Mouse (Mus musculus): ENCODE results near the gene Xpo5. TPM values are rescaled to one million over a fixed set of nuclear protein-coding genes. Genes with fewer than 3 reads are reported as not detected.
A peak's percentile ranks its signal among the peaks of the same experiment; 100 is the strongest.

The Xpo5 gene
- total and polyA plus RNA-seq, 2 experiments from 2014 or later, result 23.8 to 54.5 TPM

DNA sequence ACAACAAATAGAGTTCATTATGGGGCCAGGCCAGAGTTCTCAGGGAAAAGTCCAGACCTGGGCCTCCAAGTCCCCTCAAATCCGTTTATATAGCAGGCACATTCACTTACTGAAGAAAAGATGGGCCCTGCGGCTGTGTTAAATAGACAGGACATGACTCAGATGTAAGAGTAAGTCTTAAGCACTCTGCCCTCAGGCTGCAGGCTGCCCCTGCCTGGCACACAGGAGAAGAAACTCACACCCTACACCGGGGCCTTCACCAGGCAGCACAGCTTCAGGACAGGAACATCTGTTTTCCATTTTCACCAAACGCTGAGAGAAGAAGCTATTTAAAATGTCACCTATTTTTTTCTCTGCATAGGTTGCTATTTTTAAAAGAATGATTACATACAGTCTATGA is 75.0 kb downstream of the Xpo5 start:
- H3K36me3 ChIP-seq (ENCODE audit: insufficient read depth, low read length), result peaks cover 4% of the 10 kb centered on the region; the same call in 1 of the 2 replicates
- H3K9me3 ChIP-seq (ENCODE audit: low read length), result no peaks in the 10 kb centered on the region
- TF ChIP-seq CTCF (IDR thresholded peaks at IDR 0.05; ENCODE audit: low read depth), result no peak
- no peak for ATAC-seq
- DNase-seq (ENCODE audit: low spot score), result no peak
- no peaks in the 10 kb centered on the region for H3K27me3 ChIP-seq (ENCODE audit: insufficient read depth, low read length)
- 83% methylated on average over 4 of the region's 4 CpGs for WGBS
- no peak overlapping the region for H3K4me2 ChIP-seq (ENCODE audit: low read depth, low read length)
- H3K4me1 ChIP-seq (ENCODE audit: insufficient read depth, low read length), result no peaks in the 10 kb centered on the region
- H3K27ac ChIP-seq, result no peak overlapping the region
- no peak overlapping the region for H3K4me3 ChIP-seq (ENCODE audit: low read length)
- H3K9ac ChIP-seq (replicated peaks; ENCODE audit: low read length), result no peak overlapping the region

DNA sequence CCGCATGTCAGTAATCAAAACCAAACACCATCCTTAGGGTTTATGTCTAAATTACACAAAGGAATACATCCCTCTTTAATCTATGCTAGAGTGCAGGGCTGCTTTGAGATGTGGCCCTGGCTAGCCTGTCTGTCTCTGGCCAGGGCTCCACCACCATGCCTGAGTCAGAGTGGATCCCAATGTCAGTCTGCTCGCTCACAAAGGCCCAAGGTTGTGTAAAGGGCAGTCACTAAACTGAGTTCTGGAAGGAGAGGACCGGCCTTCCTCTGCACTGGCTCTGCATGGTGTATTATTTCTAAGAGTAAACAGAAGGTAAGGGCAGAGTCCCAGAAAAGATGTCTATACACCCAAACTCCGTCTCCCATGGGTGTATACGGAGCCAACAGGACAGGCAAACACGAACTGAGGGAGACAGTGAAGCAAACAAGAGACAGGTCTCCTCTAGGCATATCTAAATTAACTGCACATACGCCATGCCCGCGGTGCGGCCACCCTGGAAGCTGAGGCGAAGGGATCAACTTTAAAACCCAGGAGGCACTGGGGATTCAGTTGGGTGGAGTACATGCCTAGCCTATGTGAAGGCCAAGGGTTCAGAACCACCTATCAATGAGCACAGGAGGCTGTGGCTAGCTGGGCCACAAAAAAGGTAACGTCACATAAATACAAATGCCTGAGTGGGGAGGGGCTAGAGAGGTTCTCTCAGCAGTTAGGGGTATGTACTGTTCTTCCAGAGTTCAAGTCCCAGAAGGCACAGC is 75.6 kb downstream of the Xpo5 start:
- Histone ChIP-seq H3K9ac (replicated peaks; ENCODE audit: low read length) (no peak overlapping the region), H3K36me3 (ENCODE audit: insufficient read depth, low read length) (peaks cover 4% of the 10 kb centered on the region; the same call in 1 of the 2 replicates), H3K4me2 (ENCODE audit: low read depth, low read length) (no peak overlapping the region), H3K4me3 (ENCODE audit: low read length) (no peak overlapping the region), H3K27ac (no peak overlapping the region), H3K4me1 (ENCODE audit: insufficient read depth, low read length) (no peaks in the 10 kb centered on the region; the same call in 1 of the 2 replicates), H3K9me3 (ENCODE audit: low read length) (no peaks in the 10 kb centered on the region), H3K27me3 (ENCODE audit: insufficient read depth, low read length) (no peaks in the 10 kb centered on the region)
- WGBS, result 89% methylated on average over 12 of the region's 12 CpGs
- no peak for ATAC-seq
- DNase-seq (ENCODE audit: low spot score), result no peak
- TF ChIP-seq CTCF (IDR thresholded peaks at IDR 0.05; ENCODE audit: low read depth), result no peak

DNA sequence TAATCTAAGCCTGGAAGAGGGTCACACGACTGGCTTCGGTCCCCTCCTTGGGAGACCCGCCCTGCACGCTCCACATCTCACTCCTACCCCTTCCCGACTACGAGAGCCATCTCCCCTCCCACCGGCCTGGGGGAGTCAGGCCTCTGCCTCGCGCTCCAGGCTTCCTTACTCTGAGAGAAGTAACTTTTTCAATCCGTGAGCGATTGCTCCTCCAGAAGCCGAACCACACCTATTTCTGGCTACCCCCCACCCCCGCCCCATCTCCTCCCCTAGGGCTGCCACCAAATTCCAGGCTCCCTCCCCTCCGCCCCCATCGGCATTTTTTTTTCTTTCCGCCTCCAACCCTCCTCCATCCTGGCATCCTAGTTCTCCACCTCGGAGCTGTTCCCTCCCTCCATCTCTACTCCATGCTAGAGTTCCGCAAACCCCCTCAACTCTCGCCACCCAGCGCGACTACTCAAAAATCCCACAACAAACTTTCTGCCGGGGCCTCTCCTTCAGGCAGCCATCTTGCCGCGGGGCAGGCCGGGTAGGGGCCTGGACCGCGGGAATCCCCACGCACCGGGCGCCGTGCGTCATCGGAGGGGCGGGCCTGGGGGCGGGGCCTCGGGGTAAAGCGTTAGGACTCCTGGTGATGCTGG is 80.0 kb downstream of the Xpo5 start, which contains the start of gene Tjap1:
Gene Tjap1 (minus strand): TSS at position 544 of the 641 bp plus-strand sequence.
- DNase-seq (ENCODE audit: low spot score), result peak; percentile 93
- H3K4me2 ChIP-seq (ENCODE audit: low read depth, low read length), result peak within 1 kb of the TSS; percentile 99
- H3K36me3 ChIP-seq (ENCODE audit: insufficient read depth, low read length), result peaks cover 4% of the 10 kb centered on the region; the same call in 1 of the 2 replicates
- under 1% methylated on average over 37 of the region's 37 CpGs for WGBS
- H3K4me1 ChIP-seq (ENCODE audit: insufficient read depth, low read length), result no peaks in the 10 kb centered on the region; the same call in 1 of the 2 replicates
- H3K27me3 ChIP-seq (ENCODE audit: insufficient read depth, low read length), result no peaks in the 10 kb centered on the region
- peak; percentile 96 for ATAC-seq
- H3K27ac ChIP-seq, result peak within 1 kb of the TSS; percentile 68
- no peak for TF ChIP-seq CTCF (IDR thresholded peaks at IDR 0.05; ENCODE audit: low read depth)
- peak within 1 kb of the TSS; percentile 61 for H3K4me3 ChIP-seq (ENCODE audit: low read length)
- H3K9me3 ChIP-seq (ENCODE audit: low read length), result no peaks in the 10 kb centered on the region
- H3K9ac ChIP-seq (replicated peaks; ENCODE audit: low read length), result peak within 1 kb of the TSS; percentile 56

DNA sequence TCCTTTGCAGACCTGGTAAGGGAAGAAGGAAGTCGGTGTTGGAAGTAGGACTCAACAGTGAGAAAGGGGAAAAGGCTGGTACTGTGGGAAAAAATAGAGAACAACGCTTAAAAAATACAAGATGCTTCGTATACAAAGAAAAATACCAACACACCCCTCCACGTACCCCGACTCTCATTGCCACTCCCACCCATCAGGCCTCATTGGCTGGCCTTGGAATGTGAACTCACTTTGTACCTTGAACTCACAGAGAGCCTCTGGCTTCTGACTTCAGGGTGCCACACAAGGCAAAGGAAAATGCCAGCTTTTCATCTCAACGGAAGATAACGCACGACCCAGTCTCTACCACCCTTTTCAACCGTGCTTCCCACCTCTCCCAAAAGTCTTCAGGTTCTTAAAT is 80.6 kb downstream of the Xpo5 start:
- Histone ChIP-seq H3K4me1 (ENCODE audit: insufficient read depth, low read length) (no peaks in the 10 kb centered on the region; the same call in 1 of the 2 replicates), H3K4me3 (ENCODE audit: low read length) (peak overlapping the region; percentile 61), H3K9me3 (ENCODE audit: low read length) (no peaks in the 10 kb centered on the region), H3K9ac (replicated peaks; ENCODE audit: low read length) (peak overlapping the region; percentile 56; the same call in 1 of the 2 replicates), H3K36me3 (ENCODE audit: insufficient read depth, low read length) (peaks cover 4% of the 10 kb centered on the region; the same call in 1 of the 2 replicates), H3K4me2 (ENCODE audit: low read depth, low read length) (peak overlapping the region; percentile 99), H3K27ac (no peak overlapping the region), H3K27me3 (ENCODE audit: insufficient read depth, low read length) (no peaks in the 10 kb centered on the region)
- no peak for TF ChIP-seq CTCF (IDR thresholded peaks at IDR 0.05; ENCODE audit: low read depth)
- DNase-seq (ENCODE audit: low spot score) (no peak), ATAC-seq (peak; percentile 63)
- WGBS, result 20% methylated on average over 9 of the region's 9 CpGs

DNA sequence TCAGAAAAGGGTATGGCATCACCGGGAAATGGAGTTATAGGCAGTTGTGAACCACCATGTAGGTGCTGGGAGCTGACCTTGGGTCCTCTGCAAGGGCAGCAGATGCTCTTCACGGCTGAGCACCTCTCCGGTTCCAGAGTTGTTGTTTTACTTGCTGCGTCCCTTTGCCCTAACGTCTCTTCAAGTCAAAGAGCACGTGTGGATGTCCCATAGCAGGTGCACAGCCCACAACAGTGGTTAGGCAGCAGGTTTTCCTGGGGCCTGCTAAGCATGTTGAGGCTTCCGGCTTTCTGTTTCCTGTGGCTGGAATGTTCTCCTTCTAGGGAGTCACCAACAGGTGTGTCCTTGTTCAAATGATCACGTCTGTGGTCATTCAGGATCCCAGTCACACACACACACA is 81.3 kb downstream of the Xpo5 start:
- Histone ChIP-seq H3K4me1 (ENCODE audit: insufficient read depth, low read length) (no peaks in the 10 kb centered on the region; the same call in 1 of the 2 replicates), H3K27ac (no peak overlapping the region), H3K9me3 (ENCODE audit: low read length) (no peaks in the 10 kb centered on the region), H3K27me3 (ENCODE audit: insufficient read depth, low read length) (no peaks in the 10 kb centered on the region), H3K4me2 (ENCODE audit: low read depth, low read length) (no peak overlapping the region), H3K36me3 (ENCODE audit: insufficient read depth, low read length) (peaks cover 4% of the 10 kb centered on the region; the same call in 1 of the 2 replicates), H3K4me3 (ENCODE audit: low read length) (no peak overlapping the region), H3K9ac (replicated peaks; ENCODE audit: low read length) (no peak overlapping the region)
- TF ChIP-seq CTCF (IDR thresholded peaks at IDR 0.05; ENCODE audit: low read depth), result no peak
- ATAC-seq, result no peak
- no peak for DNase-seq (ENCODE audit: low spot score)
- 88% methylated on average over 8 of the region's 8 CpGs for WGBS

DNA sequence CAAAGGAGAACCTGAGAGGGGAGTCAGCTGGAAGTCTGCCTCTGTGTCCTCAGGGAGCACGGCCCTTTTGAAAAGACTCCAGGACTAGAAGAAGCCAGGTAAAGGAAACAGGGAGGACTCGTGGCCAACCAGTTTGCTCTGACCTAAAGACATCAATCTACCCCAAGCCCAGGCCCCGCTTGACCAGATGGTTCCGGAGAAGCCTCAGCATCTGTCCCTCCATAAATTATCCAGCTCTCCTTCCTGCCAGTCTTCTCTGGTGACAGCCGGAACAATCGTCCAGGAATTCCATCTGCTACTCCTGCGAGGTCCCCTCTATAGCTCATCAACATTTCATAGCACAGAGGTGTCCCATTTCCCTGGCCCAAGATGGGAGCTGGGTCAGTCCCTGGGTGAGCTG is 82.1 kb downstream of the Xpo5 start:
- no peak for TF ChIP-seq CTCF (IDR thresholded peaks at IDR 0.05; ENCODE audit: low read depth)
- WGBS, result 32% methylated on average over 7 of the region's 7 CpGs
- Histone ChIP-seq H3K4me3 (ENCODE audit: low read length) (no peak overlapping the region), H3K36me3 (ENCODE audit: insufficient read depth, low read length) (no peaks in the 10 kb centered on the region), H3K27me3 (ENCODE audit: insufficient read depth, low read length) (no peaks in the 10 kb centered on the region), H3K4me2 (ENCODE audit: low read depth, low read length) (no peak overlapping the region), H3K9ac (replicated peaks; ENCODE audit: low read length) (no peak overlapping the region), H3K4me1 (ENCODE audit: insufficient read depth, low read length) (no peaks in the 10 kb centered on the region; the same call in 1 of the 2 replicates), H3K9me3 (ENCODE audit: low read length) (no peaks in the 10 kb centered on the region), H3K27ac (no peak overlapping the region)
- DNase-seq (ENCODE audit: low spot score) (no peak), ATAC-seq (no peak)

Measured in hindbrain, postnatal 0 days (tissue).